In genomic region chr6:6848541-6848940, GRCm38 (mm10) we compare ENCODE assay signal across 25 mouse cellular contexts. TPM values are rescaled to one million over a fixed set of nuclear protein-coding genes. Genes with fewer than 3 reads are reported as not detected.
DNase-seq lines count a peak whose midpoint lies in the region; ATAC-seq lines count a peak whose summit lies in the region.
"Had no signal": no experiment of that assay in that cellular context is flagged by ENCODE, and none has a peak within 500 bp of the region (broad histone marks: within the 10 kb centered on the region; RNA-seq: fewer than 3 reads in every experiment).

No protein-coding gene starts in this region.

- no peak overlapping the region for H3K27ac ChIP-seq in forebrain, embryonic 14.5 days (ENCODE audit: low read depth, low read length)
- H3K27ac ChIP-seq in forebrain, embryonic 10.5 days, result no peak overlapping the region
- H3K27ac ChIP-seq: embryonic facial prominence, embryonic 10.5 days; embryonic facial prominence, embryonic 12.5 days had no signal

- H3K27me3 ChIP-seq in forebrain, embryonic 14.5 days (replicated peaks; ENCODE audit: control insufficient read depth, insufficient read depth, low read length), result peaks cover 56% of the 10 kb centered on the region
- H3K27me3 ChIP-seq in forebrain, embryonic 10.5 days (ENCODE audit: poor library complexity, severe bottlenecking), result peaks cover 100% of the 10 kb centered on the region
- H3K27me3 ChIP-seq: CH12.LX had no signal

- 10% methylated on average over 4 of the region's 4 CpGs for WGBS in forebrain, embryonic 14.5 days
- 15% methylated on average over 4 of the region's 4 CpGs for WGBS in forebrain, embryonic 10.5 days

- no peaks in the 10 kb centered on the region for H3K9me3 ChIP-seq in forebrain, embryonic 14.5 days (replicated peaks; ENCODE audit: control insufficient read depth, low read length)
- no peaks in the 10 kb centered on the region for H3K9me3 ChIP-seq in forebrain, embryonic 10.5 days
- H3K9me3 ChIP-seq: embryonic facial prominence, embryonic 10.5 days; embryonic facial prominence, embryonic 12.5 days; forebrain, embryonic 15.5 days; G1E had no signal

- H3K9ac ChIP-seq in forebrain, embryonic 14.5 days (ENCODE audit: low read length), result no peak overlapping the region
- H3K9ac ChIP-seq: embryonic facial prominence, embryonic 12.5 days; forebrain, embryonic 15.5 days had no signal

- H3K4me3 ChIP-seq in forebrain, embryonic 14.5 days (ENCODE audit: low read depth, low read length), result no peak overlapping the region
- no peak overlapping the region for H3K4me3 ChIP-seq in forebrain, embryonic 10.5 days
- H3K4me3 ChIP-seq: embryonic facial prominence, embryonic 10.5 days; embryonic facial prominence, embryonic 12.5 days; forebrain, embryonic 15.5 days had no signal

- no peaks in the 10 kb centered on the region for H3K36me3 ChIP-seq in forebrain, embryonic 14.5 days (ENCODE audit: control insufficient read depth, insufficient read depth, low read length)
- H3K36me3 ChIP-seq in forebrain, embryonic 10.5 days (replicated peaks), result no peaks in the 10 kb centered on the region
- H3K36me3 ChIP-seq: embryonic facial prominence, embryonic 10.5 days; embryonic facial prominence, embryonic 12.5 days; forebrain, embryonic 15.5 days; G1E had no signal

- peak; percentile 18 for DNase-seq in embryo, embryonic 10.5 days (ENCODE audit: low spot score)
- DNase-seq in embryo, embryonic 9.5 days (ENCODE audit: extremely low spot score), result no peak
- DNase-seq in forebrain, embryonic 14.5 days (ENCODE audit: low spot score), result no peak
- no peak for DNase-seq in forebrain, embryonic 10.5 days (ENCODE audit: extremely low spot score, low spot score)
- peak; percentile 55 for DNase-seq in heart, adult 11 months
- DNase-seq in heart, postnatal 4 days, result no peak
- DNase-seq: adrenal gland, adult 8-10 months; adrenal gland, postnatal 14 days; adrenal gland, postnatal 36 days; B cell, adult 2 months; cerebellum, adult 11-12 months; cerebellum, adult 2 months; cerebellum, adult 9-10 months; cerebellum, postnatal 10 days; cerebellum, postnatal 25 days; embryo, embryonic 11 days had no signal

- H3K4me1 ChIP-seq in forebrain, embryonic 14.5 days (ENCODE audit: control insufficient read depth, insufficient read depth, low read length), result no peaks in the 10 kb centered on the region
- H3K4me1 ChIP-seq in forebrain, embryonic 10.5 days, result peaks cover 7% of the 10 kb centered on the region

- ATAC-seq in forebrain, embryonic 14.5 days, result no peak
- ATAC-seq: activated CD4-positive, CD25-positive, alpha-beta regulatory T cell, adult 4 months; CD4-positive, CD25-positive, alpha-beta regulatory T cell, adult 4 months; forebrain, embryonic 15.5 days; Patski had no signal

- peak overlapping the region; percentile 3; the same call in 1 of the 2 replicates for H3K4me2 ChIP-seq in forebrain, embryonic 14.5 days (ENCODE audit: low read length)
- H3K4me2 ChIP-seq: embryonic facial prominence, embryonic 12.5 days had no signal

RNA-seq across cellular contexts. Expression of gene Dlx6, which starts 14.6 kb away (rescaled TPM):
- 4.4 and 5.8 TPM in 2 replicates for polyA plus RNA-seq in forebrain, embryonic 14.5 days (2014; fragmentation: Nextera tagmentation; extraction: Ambion mirVana)
- 0.95 and 1.1 TPM in 2 replicates for polyA plus RNA-seq in forebrain, embryonic 10.5 days (2016; fragmentation: Nextera tagmentation; extraction: Ambion mirVana)
- not detected for total RNA-seq in heart, postnatal 4 days (2021)
- total RNA-seq: adrenal gland, adult 18-20 months; adrenal gland, postnatal 14 days; adrenal gland, postnatal 36 days; CH12.LX had no signal
- polyA plus RNA-seq: activated CD4-positive, CD25-positive, alpha-beta regulatory T cell, adult 4 months; CD4-positive, CD25-positive, alpha-beta regulatory T cell, adult 4 months; cerebellum, adult 2 months; G1E had no signal

RNA-seq across cellular contexts. Expression of gene Dlx5, which starts 33.3 kb away (rescaled TPM):
- polyA plus RNA-seq in forebrain, embryonic 14.5 days (2014; fragmentation: Nextera tagmentation; extraction: Ambion mirVana), result 55.7 and 77.2 TPM in 2 replicates
- polyA plus RNA-seq in forebrain, embryonic 10.5 days (2016; fragmentation: Nextera tagmentation; extraction: Ambion mirVana), result 17.5 and 18.5 TPM in 2 replicates
- total RNA-seq in heart, postnatal 4 days (2021), result under 1 TPM; 0.43 to 0.50 TPM
- total RNA-seq: CH12.LX, G1E had no signal
- polyA plus RNA-seq: activated CD4-positive, CD25-positive, alpha-beta regulatory T cell, adult 4 months; CD4-positive, CD25-positive, alpha-beta regulatory T cell, adult 4 months; cerebellum, adult 2 months; G1E had no signal

Comparison
In these comparisons a context has a peak if more than half of its experiments do, and no peak if none do; other contexts are left out.
1. DNase-seq: peak in embryo, embryonic 10.5 days (single experiment) and heart, adult 11 months (single experiment); none in embryo, embryonic 9.5 days (single experiment), forebrain, embryonic 14.5 days (single experiment), forebrain, embryonic 10.5 days (single experiment) and heart, postnatal 4 days (single experiment).